Mouse (Mus musculus) stomach, embryonic 14.5 days (tissue): ENCODE results near the gene Tnnc2. TPM values are rescaled to one million over a fixed set of nuclear protein-coding genes. Genes with fewer than 3 reads are reported as not detected.

ENCODE experiments used
- ATAC-seq: fragments of 200-750 bp; cut with Nextera tagmentation; 2 replicates; pipeline ENCODE4 v1.8.0; 2017; ENCODE audit warnings: low read depth, moderate TSS enrichment; ENCODE audit not compliant: insufficient number of reproducible peaks, insufficient read depth, low FRiP score
- H3K27ac ChIP-seq: fragments of 300-500 bp; sonication (generic); 2 replicates; pipeline ENCODE4 v1.5.1; 2014; ENCODE audit warnings: mild to moderate bottlenecking, low read length, moderate library complexity, mixed read lengths
- H3K27me3 ChIP-seq: fragments of 300-500 bp; sonication (generic); 2 replicates; pipeline ENCODE4 v1.6.1; 2014; ENCODE audit warnings: low read length, control low read depth, mixed read lengths; ENCODE audit not compliant: control insufficient read depth, insufficient read depth
- H3K36me3 ChIP-seq: fragments of 300-500 bp; sonication (generic); 2 replicates; pipeline ENCODE4 v1.6.1; 2014; ENCODE audit warnings: mild to moderate bottlenecking, control low read depth, low read length, moderate library complexity, mixed read lengths; ENCODE audit not compliant: control insufficient read depth, insufficient read depth
- H3K4me1 ChIP-seq: fragments of 300-500 bp; sonication (generic); 2 replicates; pipeline ENCODE4 v1.6.1; 2014; ENCODE audit warnings: low read length, control low read depth, mixed read lengths; ENCODE audit not compliant: control insufficient read depth, insufficient read depth
- H3K4me2 ChIP-seq: fragments of 300-500 bp; sonication (generic); replicated peaks from 2 replicates; pipeline ENCODE4 v1.6.1; 2014; ENCODE audit warnings: low read depth, low read length, control low read depth
- H3K4me3 ChIP-seq: fragments of 300-500 bp; sonication (generic); 2 replicates; pipeline ENCODE4 v1.5.1; 2014; ENCODE audit warnings: low read depth, low read length, control low read depth
- H3K9ac ChIP-seq: fragments of 300-500 bp; sonication (generic); replicated peaks from 2 replicates; pipeline ENCODE4 v1.6.1; 2014; ENCODE audit warnings: low read depth, mild to moderate bottlenecking, control low read depth, low read length, moderate library complexity, mixed read lengths
- H3K9me3 ChIP-seq: fragments of 300-500 bp; sonication (generic); 2 replicates; pipeline ENCODE4 v1.6.1; 2016; ENCODE audit warnings: low read depth, low read length, control low read depth; ENCODE audit not compliant: control insufficient read depth
- WGBS: fragments of 180-500 bp; shearing (Covaris S2); extraction: QIAGEN DNeasy Blood & Tissue Kit; methylation state at CpG from one replicate; pipeline ENCODE4 v1.1.7; 2014; 5-methylcytosine and 5-hydroxymethylcytosine counted together
- polyA plus RNA-seq: library from polyadenylated mRNA; unstranded; fragments of >200 nt; fragmentation: Nextera tagmentation; extraction: Ambion mirVana; gene quantifications from 2 replicates; pipeline ENCODE4 v1.2.1, GENCODE M21; 2014

The Tnnc2 gene
- polyA plus RNA-seq, 1 experiment from 2014 or later: 2.1 TPM

DNA sequence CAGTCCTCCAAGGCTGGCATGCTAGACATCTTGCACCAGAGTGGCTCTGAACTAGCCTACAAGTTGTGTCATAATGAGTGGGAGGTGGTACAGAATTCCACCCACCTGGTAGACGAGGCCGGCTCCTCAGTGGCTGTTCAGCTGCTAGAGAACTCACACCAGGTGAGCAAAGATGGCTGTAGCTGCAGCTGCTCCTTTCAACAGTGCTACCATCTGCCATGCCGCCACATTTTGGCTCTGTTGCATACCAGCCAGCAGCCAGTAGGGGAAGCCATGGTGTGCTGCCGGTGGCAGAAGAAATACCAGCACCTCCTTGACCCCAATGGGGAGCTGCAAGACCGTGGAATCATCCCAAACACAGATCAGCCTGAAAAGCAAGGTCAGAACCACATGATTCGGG is 41.3 kb upstream of the Tnnc2 start:
- H3K27ac ChIP-seq: no peak overlapping the region
- no peak overlapping the region for H3K4me3 ChIP-seq
- ATAC-seq: no peak
- H3K9ac ChIP-seq: no peak overlapping the region
- H3K27me3 ChIP-seq: no peaks in the 10 kb centered on the region
- H3K4me1 ChIP-seq: peaks cover 12% of the 10 kb centered on the region; the same call in 1 of the 2 replicates
- no peak overlapping the region for H3K4me2 ChIP-seq
- peaks cover 18% of the 10 kb centered on the region for H3K36me3 ChIP-seq
- 86% methylated on average over 6 of the region's 6 CpGs for WGBS
- H3K9me3 ChIP-seq: no peaks in the 10 kb centered on the region

DNA sequence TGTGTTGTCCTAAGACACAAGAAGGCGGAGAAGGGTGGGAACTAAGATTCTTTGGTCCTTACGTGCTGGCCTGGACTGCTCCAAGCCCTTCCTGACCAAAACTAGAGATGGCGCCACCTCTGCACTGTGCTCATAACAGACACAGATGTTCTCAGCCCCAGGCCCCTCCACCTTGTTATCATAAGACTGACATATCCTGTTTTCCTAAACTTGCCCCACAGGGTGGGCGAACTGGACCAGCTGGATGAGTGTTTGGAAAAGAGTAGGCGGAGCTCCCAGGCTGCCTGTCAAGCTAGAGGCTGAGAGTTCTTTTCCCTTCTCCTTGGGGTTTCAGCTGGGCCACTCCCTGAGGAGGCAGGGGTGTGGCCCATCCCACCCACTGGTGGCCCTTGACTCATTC is 37.9 kb upstream of the Tnnc2 start:
- H3K27me3 ChIP-seq: no peaks in the 10 kb centered on the region
- no peak overlapping the region for H3K4me2 ChIP-seq
- 50% methylated on average over 5 of the region's 5 CpGs for WGBS
- H3K4me1 ChIP-seq: peaks cover 8% of the 10 kb centered on the region; the same call in 1 of the 2 replicates
- no peaks in the 10 kb centered on the region for H3K9me3 ChIP-seq
- H3K4me3 ChIP-seq: no peak overlapping the region
- H3K36me3 ChIP-seq: peaks cover 7% of the 10 kb centered on the region; the same call in 1 of the 2 replicates
- H3K9ac ChIP-seq: no peak overlapping the region
- H3K27ac ChIP-seq: no peak overlapping the region
- ATAC-seq: no peak

GRCm38 (mm10) chr2:164817206-164817605 is 37.4 kb upstream of the Tnnc2 start:
- H3K4me3 ChIP-seq: no peak overlapping the region
- H3K9me3 ChIP-seq: no peaks in the 10 kb centered on the region
- H3K27me3 ChIP-seq: no peaks in the 10 kb centered on the region
- peaks cover 7% of the 10 kb centered on the region; the same call in 1 of the 2 replicates for H3K36me3 ChIP-seq
- peaks cover 8% of the 10 kb centered on the region; the same call in 1 of the 2 replicates for H3K4me1 ChIP-seq
- no peak for ATAC-seq
- no peak overlapping the region for H3K9ac ChIP-seq
- no peak overlapping the region for H3K4me2 ChIP-seq
- WGBS: 70% methylated on average over 6 of the region's 6 CpGs
- H3K27ac ChIP-seq: no peak overlapping the region

GRCm38 (mm10) chr2:164815821-164816220 is 36.1 kb upstream of the Tnnc2 start:
- no peaks in the 10 kb centered on the region for H3K9me3 ChIP-seq
- no peak overlapping the region for H3K4me2 ChIP-seq
- H3K4me1 ChIP-seq: peaks cover 8% of the 10 kb centered on the region; the same call in 1 of the 2 replicates
- no peak for ATAC-seq
- no peak overlapping the region for H3K27ac ChIP-seq
- WGBS: 86% methylated on average over 8 of the region's 8 CpGs
- H3K27me3 ChIP-seq: no peaks in the 10 kb centered on the region
- 0 out of 2 replicates have a peak, but pooled peaks cover under 1% of the 10 kb centered on the region for H3K36me3 ChIP-seq
- no peak overlapping the region for H3K9ac ChIP-seq
- no peak overlapping the region for H3K4me3 ChIP-seq

DNA sequence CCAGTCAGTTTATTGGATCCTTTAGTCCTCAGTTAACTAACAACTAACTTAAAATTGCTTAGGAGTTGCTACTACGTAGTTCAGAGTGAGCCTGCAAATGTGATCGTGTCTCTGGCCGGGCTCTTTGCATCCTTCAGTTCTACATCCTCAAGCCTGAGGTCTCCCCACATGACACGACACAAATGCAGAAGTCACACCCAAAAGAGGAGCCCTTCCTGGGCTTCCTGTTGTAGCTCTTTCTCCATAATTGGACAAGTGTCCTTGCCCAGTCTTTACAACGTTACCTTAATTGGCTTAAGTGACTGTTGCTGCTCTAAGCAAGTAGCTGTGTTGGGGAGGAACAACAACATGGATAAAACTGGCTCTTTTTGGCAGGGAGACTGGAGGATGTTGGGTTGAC is 35.6 kb upstream of the Tnnc2 start:
- H3K9me3 ChIP-seq: no peaks in the 10 kb centered on the region
- peaks cover 8% of the 10 kb centered on the region; the same call in 1 of the 2 replicates for H3K4me1 ChIP-seq
- no peaks in the 10 kb centered on the region for H3K36me3 ChIP-seq
- no peak overlapping the region for H3K4me3 ChIP-seq
- WGBS: 89% methylated on average over 5 of the region's 5 CpGs
- no peak overlapping the region for H3K9ac ChIP-seq
- H3K27ac ChIP-seq: no peak overlapping the region
- ATAC-seq: no peak
- H3K27me3 ChIP-seq: no peaks in the 10 kb centered on the region
- H3K4me2 ChIP-seq: no peak overlapping the region

- ATAC-seq: no peak
- Histone ChIP-seq H3K27me3 (no peaks in the 10 kb centered on the region), H3K9ac (no peak overlapping the region), H3K9me3 (no peaks in the 10 kb centered on the region), H3K4me1 (peaks cover 8% of the 10 kb centered on the region; the same call in 1 of the 2 replicates), H3K4me3 (no peak overlapping the region), H3K4me2 (no peak overlapping the region), H3K36me3 (0 out of 2 replicates have a peak, but pooled peaks cover 5% of the 10 kb centered on the region), H3K27ac (no peak overlapping the region)
- 56% methylated on average over 2 of the region's 2 CpGs for WGBS
Observed at GRCm38 (mm10) chr2:164813557-164813956, 33.8 kb upstream of the Tnnc2 start.

- no peaks in the 10 kb centered on the region for H3K9me3 ChIP-seq
- WGBS: 76% methylated on average over 7 of the region's 7 CpGs
- no peak overlapping the region for H3K4me3 ChIP-seq
- no peak overlapping the region for H3K27ac ChIP-seq
- peaks cover 5% of the 10 kb centered on the region; the same call in 1 of the 2 replicates for H3K36me3 ChIP-seq
- no peak overlapping the region for H3K4me2 ChIP-seq
- no peak for ATAC-seq
- H3K4me1 ChIP-seq: peaks cover 7% of the 10 kb centered on the region; the same call in 1 of the 2 replicates
- H3K27me3 ChIP-seq: no peaks in the 10 kb centered on the region
- H3K9ac ChIP-seq: no peak overlapping the region
Observed at GRCm38 (mm10) chr2:164806614-164807013, 26.8 kb upstream of the Tnnc2 start.

DNA sequence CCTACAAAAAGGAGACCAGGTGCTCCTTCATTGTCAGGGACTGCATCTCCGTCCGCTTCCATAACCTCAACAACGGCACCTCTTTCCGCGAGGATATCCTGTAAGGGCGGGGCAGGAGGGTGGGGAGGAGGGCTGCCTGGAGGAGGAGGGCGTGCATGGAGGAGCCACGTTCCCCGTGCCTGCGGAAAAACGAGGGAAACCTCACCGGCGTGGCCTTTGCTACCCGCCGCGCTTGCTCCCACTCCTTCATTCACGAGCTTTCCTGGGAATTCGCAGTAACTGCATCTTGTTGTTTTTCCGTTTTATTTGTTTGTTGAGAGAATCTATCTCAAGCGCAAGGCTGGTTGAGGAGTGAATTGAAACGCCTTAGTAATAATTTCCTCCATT is 25.6 kb upstream of the Tnnc2 start:
- no peaks in the 10 kb centered on the region for H3K9me3 ChIP-seq
- peak; percentile 48; the same call in 1 of the 2 replicates for ATAC-seq
- peak overlapping the region; percentile 62 for H3K4me3 ChIP-seq
- H3K27ac ChIP-seq: peak overlapping the region; percentile 30; the same call in 1 of the 2 replicates
- under 1% methylated on average over 21 of the region's 21 CpGs for WGBS
- H3K4me2 ChIP-seq: peak overlapping the region; percentile 66
- H3K9ac ChIP-seq: peak overlapping the region; percentile 49
- peaks cover 6% of the 10 kb centered on the region; the same call in 1 of the 2 replicates for H3K36me3 ChIP-seq
- no peaks in the 10 kb centered on the region for H3K27me3 ChIP-seq
- peaks cover 7% of the 10 kb centered on the region; the same call in 1 of the 2 replicates for H3K4me1 ChIP-seq
